Mouse (Mus musculus): ENCODE data around the gene Rnasel.

DNA sequence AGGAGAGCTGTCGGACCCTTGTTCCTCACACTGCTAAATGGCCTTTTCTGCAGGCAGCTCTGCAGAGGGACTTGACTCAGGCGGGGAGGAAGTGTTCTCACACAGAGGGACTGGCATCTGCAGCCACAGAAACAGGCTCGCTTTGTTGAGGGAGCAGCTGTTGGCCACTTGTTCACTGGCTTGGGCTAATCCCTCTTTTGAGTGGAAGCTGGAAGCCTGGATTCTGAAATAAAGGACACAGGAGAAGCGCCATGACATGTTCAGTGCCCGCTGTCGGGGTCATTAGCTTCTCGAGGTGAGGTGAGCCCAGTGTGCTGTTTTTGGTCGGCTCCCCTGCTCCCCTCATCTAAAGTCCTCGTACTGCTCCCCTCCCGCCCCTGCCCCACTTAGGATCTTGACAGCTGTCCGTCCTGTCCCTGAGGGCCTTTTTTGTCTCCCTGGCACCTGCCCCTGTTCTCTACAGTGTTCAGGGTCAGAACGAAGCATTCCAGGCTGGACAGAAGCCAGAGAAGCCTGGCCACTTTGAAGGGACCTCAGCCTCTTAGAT is 45.7 kb upstream of the Rnasel start:
- TF ChIP-seq CTCF (IDR thresholded peaks at IDR 0.05) (no peak), EP300 (IDR thresholded peaks at IDR 0.05) (no peak)
